17 mouse cellular contexts compared by ENCODE assay signal in genomic region chr5:36424676-36425075, GRCm38 (mm10). TPM values are rescaled to one million over a fixed set of nuclear protein-coding genes. Genes with fewer than 3 reads are reported as not detected.
"Had no signal": no experiment of that assay in that cellular context is flagged by ENCODE, and none has a peak within 500 bp of the region (broad histone marks: within the 10 kb centered on the region; RNA-seq: fewer than 3 reads in every experiment).

No protein-coding gene starts in this region.

- H3K9ac ChIP-seq: hindbrain, embryonic 15.5 days; liver, embryonic 13.5 days; lung, embryonic 14.5 days; midbrain, embryonic 12.5 days; midbrain, embryonic 15.5 days; neural tube, embryonic 13.5 days had no signal

- H3K9me3 ChIP-seq: hindbrain, embryonic 15.5 days; liver, embryonic 13.5 days; midbrain, embryonic 12.5 days; midbrain, embryonic 15.5 days; neural tube, embryonic 13.5 days had no signal

- DNase-seq: layer of hippocampus, postnatal 36 days; liver, embryonic 13.5 days; lung, embryonic 14.5 days; thymus, adult 2 months; thymus, postnatal 25 days had no signal

- ATAC-seq: intestine, postnatal 0 days; lung, postnatal 0 days; midbrain, embryonic 15.5 days had no signal

- H3K27me3 ChIP-seq: hindbrain, embryonic 15.5 days; liver, embryonic 13.5 days; midbrain, embryonic 15.5 days; neural tube, embryonic 13.5 days had no signal

- H3K27ac ChIP-seq: hindbrain, embryonic 15.5 days; left cerebral cortex, adult 2 months; liver, embryonic 13.5 days; macrophage; midbrain, embryonic 12.5 days; midbrain, embryonic 15.5 days; neural tube, embryonic 13.5 days; stomach, postnatal 0 days had no signal

- H3K4me2 ChIP-seq: hindbrain, embryonic 15.5 days; liver, embryonic 13.5 days; lung, embryonic 14.5 days; midbrain, embryonic 12.5 days; midbrain, embryonic 15.5 days; neural tube, embryonic 13.5 days had no signal

- H3K36me3 ChIP-seq: hindbrain, embryonic 15.5 days; liver, embryonic 13.5 days; midbrain, embryonic 12.5 days; midbrain, embryonic 15.5 days; neural tube, embryonic 13.5 days had no signal

- H3K4me1 ChIP-seq: liver, embryonic 13.5 days had no signal

- H3K4me3 ChIP-seq: hindbrain, embryonic 15.5 days; left cerebral cortex, adult 2 months; liver, embryonic 13.5 days; midbrain, embryonic 12.5 days; midbrain, embryonic 15.5 days; myocyte; neural tube, embryonic 13.5 days had no signal

RNA-seq across cellular contexts. Expression of gene Sorcs2, which starts 26.7 kb away (rescaled TPM):
- polyA plus RNA-seq: macrophage had no signal

RNA-seq across cellular contexts. Expression of gene Ccdc96, which starts 59.7 kb away (rescaled TPM):
- polyA plus RNA-seq: liver, adult 2 months; small intestine, adult 2 months had no signal
